Mouse (Mus musculus) limb, embryonic 15.5 days (tissue): ENCODE results near the gene Dnmt3b. TPM values are rescaled to one million over a fixed set of nuclear protein-coding genes. Genes with fewer than 3 reads are reported as not detected.

Experiments used
- ATAC-seq: fragments of 200-750 bp; cut with Nextera tagmentation; 2 replicates; pipeline ENCODE4 v1.8.0; 2017; ENCODE audit warnings: low read depth, moderate TSS enrichment; ENCODE audit not compliant: insufficient number of reproducible peaks, low FRiP score, low TSS enrichment
- H3K27ac ChIP-seq: fragments of 300-500 bp; sonication (generic); 2 replicates; pipeline ENCODE4 v1.5.1; 2015; ENCODE audit warnings: moderate library complexity, mild to moderate bottlenecking, inconsistent platforms
- H3K27me3 ChIP-seq: fragments of 300-500 bp; sonication (generic); 2 replicates; pipeline ENCODE4 v1.6.1; 2015; ENCODE audit warnings: inconsistent platforms
- H3K36me3 ChIP-seq: fragments of 300-500 bp; sonication (generic); 2 replicates; pipeline ENCODE4 v1.6.1; 2015; ENCODE audit warnings: inconsistent platforms
- H3K4me1 ChIP-seq: fragments of 300-500 bp; sonication (generic); 2 replicates; pipeline ENCODE4 v1.6.1; 2015; ENCODE audit warnings: inconsistent platforms
- H3K4me2 ChIP-seq: fragments of 300-500 bp; sonication (generic); 2 replicates; pipeline ENCODE4 v1.6.1; 2015; ENCODE audit warnings: mild to moderate bottlenecking, inconsistent platforms
- H3K4me3 ChIP-seq: fragments of 300-500 bp; sonication (generic); 2 replicates; pipeline ENCODE4 v1.5.1; 2015; ENCODE audit warnings: mild to moderate bottlenecking, inconsistent platforms
- H3K9ac ChIP-seq: fragments of 300-500 bp; sonication (generic); 2 replicates; pipeline ENCODE4 v1.6.1; 2015; ENCODE audit warnings: inconsistent platforms
- H3K9me3 ChIP-seq: fragments of 300-500 bp; sonication (generic); 2 replicates; pipeline ENCODE4 v1.6.1; 2016; ENCODE audit warnings: inconsistent platforms
- WGBS: fragments of 180-500 bp; shearing (Covaris S2); methylation state at CpG from one replicate; pipeline ENCODE4 v1.1.7; 2015; 5-methylcytosine and 5-hydroxymethylcytosine counted together
- polyA plus RNA-seq: library from polyadenylated mRNA; unstranded; fragments of >200 nt; fragmentation: Nextera tagmentation; extraction: Ambion mirVana; gene quantifications from 2 replicates; pipeline ENCODE4 v1.2.1, GENCODE M21; 2015

The Dnmt3b gene
- polyA plus RNA-seq, 1 experiment from 2014 or later = 6.8 TPM

GRCm38 (mm10) chr2:153725291-153725690 lies 76.0 kb downstream of the Dnmt3b start:
- H3K4me2 ChIP-seq = no peak overlapping the region
- no peak overlapping the region for H3K9ac ChIP-seq
- 83% methylated on average over 4 of the region's 4 CpGs for WGBS
- no peaks in the 10 kb centered on the region for H3K27me3 ChIP-seq
- no peak overlapping the region for H3K4me3 ChIP-seq
- H3K4me1 ChIP-seq = no peaks in the 10 kb centered on the region
- no peaks in the 10 kb centered on the region for H3K36me3 ChIP-seq
- no peak for ATAC-seq
- H3K27ac ChIP-seq = no peak overlapping the region
- no peaks in the 10 kb centered on the region; the same call in 1 of the 2 replicates for H3K9me3 ChIP-seq

- Histone ChIP-seq H3K4me2 (no peak overlapping the region), H3K27ac (no peak overlapping the region), H3K9me3 (no peaks in the 10 kb centered on the region), H3K4me1 (no peaks in the 10 kb centered on the region), H3K4me3 (no peak overlapping the region), H3K9ac (no peak overlapping the region), H3K27me3 (no peaks in the 10 kb centered on the region), H3K36me3 (no peaks in the 10 kb centered on the region)
- WGBS = 76% methylated on average over 4 of the region's 4 CpGs
- ATAC-seq = no peak
Observed at GRCm38 (mm10) chr2:153734033-153734432, 84.8 kb downstream of the Dnmt3b start.

Other genes with a start within 250 kb of the Dnmt3b start
- gene 4930404H24Rik, start 156.7 kb upstream of the Dnmt3b start, polyA plus RNA-seq = not detected in 2 replicates
- 7.6 and 8.5 TPM in 2 replicates for gene Nol4l, start 119.5 kb upstream of the Dnmt3b start, polyA plus RNA-seq
- gene Commd7, start 16.7 kb upstream of the Dnmt3b start, polyA plus RNA-seq = 78.8 and 83.6 TPM in 2 replicates
- gene Dnmt3c, start 47.2 kb downstream of the Dnmt3b start, polyA plus RNA-seq = 0.06 and 0.07 TPM in 2 replicates
- 218 TPM in 2 replicates for gene Mapre1, start 91.8 kb downstream of the Dnmt3b start, polyA plus RNA-seq
- not detected in 2 replicates for gene Efcab8, start 130.5 kb downstream of the Dnmt3b start, polyA plus RNA-seq
- not detected in 2 replicates for gene Sun5, start 221.6 kb downstream of the Dnmt3b start, polyA plus RNA-seq
- not detected in 2 replicates for gene Bpifb2, start 225.6 kb downstream of the Dnmt3b start, polyA plus RNA-seq